Mouse (Mus musculus): ENCODE results near the gene Myh7. TPM values are rescaled to one million over a fixed set of nuclear protein-coding genes. Genes with fewer than 3 reads are reported as not detected.

Gene Myh7
- not detected for polyA plus RNA-seq (2017; shearing (Covaris generic))

GRCm38 (mm10) chr14:54994136-54994868 is at the start of gene Myh7:
TSS of gene Myh7 (minus strand) at chr14:54994626.

GRCm38 (mm10) chr14:55014991-55015766 is 20.8 kb upstream of the Myh7 start, which contains the start of gene Ngdn:
TSS of gene Ngdn (plus strand) at chr14:55015454.

GRCm38 (mm10) chr14:54976633-54977032 is 17.8 kb downstream of the Myh7 start, which contains the start of gene Gm17428:
TSS of gene Gm17428 (plus strand) at chr14:54976933.

GRCm38 (mm10) chr14:54966320-54966977 is 28.0 kb downstream of the Myh7 start, which contains the start of gene Myh6:
TSS of gene Myh6 (minus strand) at chr14:54966927.

GRCm38 (mm10) chr14:54935904-54936830 is 58.3 kb downstream of the Myh7 start, which contains the start of gene Cmtm5:
TSS of gene Cmtm5 (plus strand) at chr14:54936261.

GRCm38 (mm10) chr14:54932645-54933150 is 61.7 kb downstream of the Myh7 start, which contains the start of gene Il25:
TSS of gene Il25 (plus strand) at chr14:54932695.

GRCm38 (mm10) chr14:54925349-54926342 is 68.8 kb downstream of the Myh7 start, which contains the start of gene Efs:
TSS of gene Efs (minus strand) at chr14:54926126.

Other genes with a start within 250 kb of the Myh7 start
- 0.34 TPM for gene Slc7a8, start 212.7 kb downstream of the Myh7 start, polyA plus RNA-seq (2017; shearing (Covaris generic))
- gene Rnf212b, start 180.5 kb downstream of the Myh7 start, polyA plus RNA-seq (2017; shearing (Covaris generic)) = not detected
- 11.9 TPM for gene Homez, start 123.7 kb downstream of the Myh7 start, polyA plus RNA-seq (2017; shearing (Covaris generic))
- 1.3 TPM for gene Ppp1r3e, start 117.1 kb downstream of the Myh7 start, polyA plus RNA-seq (2017; shearing (Covaris generic))
- gene Bcl2l2, start 111.2 kb downstream of the Myh7 start, polyA plus RNA-seq (2017; shearing (Covaris generic)) = 0.34 TPM
- not detected for gene Gm20521, start 111.2 kb downstream of the Myh7 start, polyA plus RNA-seq (2017; shearing (Covaris generic))
- 243 TPM for gene Pabpn1, start 102.1 kb downstream of the Myh7 start, polyA plus RNA-seq (2017; shearing (Covaris generic))
- 6.7 TPM for gene Slc22a17, start 81.5 kb downstream of the Myh7 start, polyA plus RNA-seq (2017; shearing (Covaris generic))
- not detected for gene Efs, start 68.5 kb downstream of the Myh7 start, polyA plus RNA-seq (2017; shearing (Covaris generic))
- gene Il25, start 61.9 kb downstream of the Myh7 start, polyA plus RNA-seq (2017; shearing (Covaris generic)) = not detected
- gene Cmtm5, start 58.4 kb downstream of the Myh7 start, polyA plus RNA-seq (2017; shearing (Covaris generic)) = 0.29 TPM
- not detected for gene Myh6, start 27.7 kb downstream of the Myh7 start, polyA plus RNA-seq (2017; shearing (Covaris generic))
- not detected for gene Gm17428, start 17.7 kb downstream of the Myh7 start, polyA plus RNA-seq (2017; shearing (Covaris generic))
- 130 TPM for gene Ngdn, start 20.8 kb upstream of the Myh7 start, polyA plus RNA-seq (2017; shearing (Covaris generic))
- gene Zfhx2, start 97.7 kb upstream of the Myh7 start, polyA plus RNA-seq (2017; shearing (Covaris generic)) = 7.6 TPM
- gene Thtpa, start 100.2 kb upstream of the Myh7 start, polyA plus RNA-seq (2017; shearing (Covaris generic)) = 13.9 TPM
- 161 TPM for gene Ap1g2, start 112.0 kb upstream of the Myh7 start, polyA plus RNA-seq (2017; shearing (Covaris generic))
- 0.06 TPM for gene Jph4, start 122.3 kb upstream of the Myh7 start, polyA plus RNA-seq (2017; shearing (Covaris generic))
- gene Dhrs2, start 227.4 kb upstream of the Myh7 start, polyA plus RNA-seq (2017; shearing (Covaris generic)) = not detected